In genomic region chr6:146955896-146956295, GRCm38 (mm10) we compare ENCODE assay signal across 8 mouse cellular contexts. TPM values are rescaled to one million over a fixed set of nuclear protein-coding genes. Genes with fewer than 3 reads are reported as not detected.
A peak's percentile ranks its signal among the peaks of the same experiment; 100 is the strongest.
DNase-seq lines count a peak whose midpoint lies in the region; ATAC-seq and TF ChIP-seq lines count a peak whose summit lies in the region.

No protein-coding gene starts in this region.

- no peaks in the 10 kb centered on the region for H3K36me3 ChIP-seq in hindbrain, embryonic 10.5 days
- H3K36me3 ChIP-seq in hindbrain, embryonic 13.5 days: no peaks in the 10 kb centered on the region
- no peaks in the 10 kb centered on the region for H3K36me3 ChIP-seq in embryonic facial prominence, embryonic 11.5 days (replicated peaks; ENCODE audit: control insufficient read depth, insufficient read depth, low read depth, low read length)
- no peaks in the 10 kb centered on the region for H3K36me3 ChIP-seq in midbrain, postnatal 0 days (ENCODE audit: insufficient read depth, low read length)

- H3K27me3 ChIP-seq in hindbrain, embryonic 10.5 days (ENCODE audit: insufficient read depth, poor library complexity, severe bottlenecking): no peaks in the 10 kb centered on the region
- no peaks in the 10 kb centered on the region for H3K27me3 ChIP-seq in hindbrain, embryonic 13.5 days
- no peaks in the 10 kb centered on the region for H3K27me3 ChIP-seq in embryonic facial prominence, embryonic 11.5 days (ENCODE audit: control insufficient read depth, insufficient read depth, low read length)
- H3K27me3 ChIP-seq in midbrain, postnatal 0 days (ENCODE audit: insufficient read depth, low read length): no peaks in the 10 kb centered on the region

- H3K4me2 ChIP-seq in hindbrain, embryonic 13.5 days: no peak overlapping the region
- H3K4me2 ChIP-seq in embryonic facial prominence, embryonic 11.5 days (ENCODE audit: low read depth, low read length): no peak overlapping the region
- no peak overlapping the region for H3K4me2 ChIP-seq in midbrain, postnatal 0 days (ENCODE audit: low read depth, low read length, poor library complexity, severe bottlenecking)

- TF ChIP-seq CTCF in midbrain, postnatal 0 days (IDR thresholded peaks at IDR 0.05): no peak

- H3K4me3 ChIP-seq in hindbrain, embryonic 10.5 days: no peak overlapping the region
- H3K4me3 ChIP-seq in hindbrain, embryonic 13.5 days: no peak overlapping the region
- H3K4me3 ChIP-seq in embryonic facial prominence, embryonic 11.5 days (ENCODE audit: low read depth, low read length): no peak overlapping the region
- H3K4me3 ChIP-seq in midbrain, postnatal 0 days (ENCODE audit: low read depth, low read length): no peak overlapping the region

- WGBS in hindbrain, embryonic 10.5 days: 36% methylated on average over 12 of the region's 12 CpGs
- WGBS in hindbrain, embryonic 13.5 days: 31% methylated on average over 12 of the region's 12 CpGs
- 25% methylated on average over 12 of the region's 12 CpGs for WGBS in embryonic facial prominence, embryonic 11.5 days
- 19% methylated on average over 12 of the region's 12 CpGs for WGBS in midbrain, postnatal 0 days

- intact Hi-C loops in left cerebral cortex, postnatal 10 days (cut with DNase I): no loop called here

- H3K4me1 ChIP-seq in hindbrain, embryonic 10.5 days (replicated peaks): peaks cover 10% of the 10 kb centered on the region
- H3K4me1 ChIP-seq in hindbrain, embryonic 13.5 days (replicated peaks): no peaks in the 10 kb centered on the region
- no peaks in the 10 kb centered on the region for H3K4me1 ChIP-seq in embryonic facial prominence, embryonic 11.5 days (ENCODE audit: control insufficient read depth, insufficient read depth, low read length)
- peaks cover 12% of the 10 kb centered on the region; the same call in 1 of the 2 replicates for H3K4me1 ChIP-seq in midbrain, postnatal 0 days (ENCODE audit: insufficient read depth, low read length)

- DNase-seq in hindbrain, embryonic 10.5 days (ENCODE audit: low spot score): peak; percentile 42
- peak; percentile 70 for DNase-seq in 3T3-L1 (ENCODE audit: low read depth, low spot score)
- DNase-seq in embryonic facial prominence, embryonic 11.5 days (ENCODE audit: low spot score): peak; percentile 31
- DNase-seq in left cerebral cortex, postnatal 10 days (ENCODE audit: extremely low spot score in 1 of 2, low spot score in 2 of 2): peak; percentile 43 to 52
- peak; percentile 15 for DNase-seq in midbrain, postnatal 0 days (ENCODE audit: low spot score)
- DNase-seq in gastrocnemius, postnatal 25 days: no peak
- DNase-seq in cerebellum, adult 11 months: no peak

- no peaks in the 10 kb centered on the region for H3K9me3 ChIP-seq in hindbrain, embryonic 10.5 days
- H3K9me3 ChIP-seq in hindbrain, embryonic 13.5 days: no peaks in the 10 kb centered on the region
- H3K9me3 ChIP-seq in embryonic facial prominence, embryonic 11.5 days (replicated peaks; ENCODE audit: control insufficient read depth, low read length): no peaks in the 10 kb centered on the region
- H3K9me3 ChIP-seq in midbrain, postnatal 0 days (ENCODE audit: low read length): no peaks in the 10 kb centered on the region

- no peak overlapping the region for H3K9ac ChIP-seq in hindbrain, embryonic 13.5 days
- H3K9ac ChIP-seq in embryonic facial prominence, embryonic 11.5 days (replicated peaks; ENCODE audit: low read length): no peak overlapping the region
- no peak overlapping the region for H3K9ac ChIP-seq in midbrain, postnatal 0 days (replicated peaks; ENCODE audit: low read length, poor library complexity, severe bottlenecking)

- ATAC-seq in hindbrain, embryonic 13.5 days (ENCODE audit: low FRiP score): no peak
- ATAC-seq in embryonic facial prominence, embryonic 11.5 days (replicated peaks; ENCODE audit: insufficient number of reproducible peaks, low FRiP score, low TSS enrichment, low read depth): 0 out of 2 replicates have a peak, but pooled peaks have one; percentile 58
- no peak for ATAC-seq in midbrain, postnatal 0 days (ENCODE audit: low FRiP score)

- no peak overlapping the region; the same call in 1 of the 2 replicates for H3K27ac ChIP-seq in hindbrain, embryonic 10.5 days
- no peak overlapping the region; the same call in 1 of the 2 replicates for H3K27ac ChIP-seq in hindbrain, embryonic 13.5 days
- H3K27ac ChIP-seq in embryonic facial prominence, embryonic 11.5 days (replicated peaks; ENCODE audit: low read depth, low read length): no peak overlapping the region
- no peak overlapping the region for H3K27ac ChIP-seq in midbrain, postnatal 0 days (ENCODE audit: low read depth, low read length)

RNA-seq across cellular contexts. Expression of gene 1700034J05Rik, which starts 1.7 kb away (rescaled TPM):
- 0.14 and 0.32 TPM in 2 replicates for polyA plus RNA-seq in hindbrain, embryonic 10.5 days (2016; fragmentation: Nextera tagmentation; extraction: Ambion mirVana)
- polyA plus RNA-seq in hindbrain, embryonic 13.5 days (2015; fragmentation: Nextera tagmentation; extraction: Ambion mirVana): not detected in 2 replicates
- 0.07 TPM in 1 of 2 replicates, not detected in the other for polyA plus RNA-seq in embryonic facial prominence, embryonic 11.5 days (2014; fragmentation: Nextera tagmentation; extraction: Ambion mirVana)
- total RNA-seq in left cerebral cortex, postnatal 10 days (2021): not detected
- total RNA-seq in midbrain, postnatal 0 days (2014; rRNA removed): not detected in 2 replicates
- not detected in 2 replicates for polyA plus RNA-seq in midbrain, postnatal 0 days (2015; fragmentation: Nextera tagmentation; extraction: Ambion mirVana)
- total RNA-seq in gastrocnemius, postnatal 25 days (2021): not detected

Comparison
In these comparisons a context has a peak if more than half of its experiments do, and no peak if none do; other contexts are left out.
1. DNase-seq: peak in hindbrain, embryonic 10.5 days (single experiment), 3T3-L1 (single experiment), embryonic facial prominence, embryonic 11.5 days (single experiment), left cerebral cortex, postnatal 10 days (2 of 2) and midbrain, postnatal 0 days (single experiment); none in gastrocnemius, postnatal 25 days (single experiment) and cerebellum, adult 11 months (single experiment).